Mouse (Mus musculus): ENCODE results near the gene Mylk. TPM values are rescaled to one million over a fixed set of nuclear protein-coding genes. Genes with fewer than 3 reads are reported as not detected.

Gene Mylk
- total RNA-seq, 2 experiments from 2014 or later = 13.4 to 14.5 TPM

- DNase-seq = no peak
Measured at GRCm38 (mm10) chr16:35033809-35034577, 289.0 kb downstream of the Mylk start.

DNA sequence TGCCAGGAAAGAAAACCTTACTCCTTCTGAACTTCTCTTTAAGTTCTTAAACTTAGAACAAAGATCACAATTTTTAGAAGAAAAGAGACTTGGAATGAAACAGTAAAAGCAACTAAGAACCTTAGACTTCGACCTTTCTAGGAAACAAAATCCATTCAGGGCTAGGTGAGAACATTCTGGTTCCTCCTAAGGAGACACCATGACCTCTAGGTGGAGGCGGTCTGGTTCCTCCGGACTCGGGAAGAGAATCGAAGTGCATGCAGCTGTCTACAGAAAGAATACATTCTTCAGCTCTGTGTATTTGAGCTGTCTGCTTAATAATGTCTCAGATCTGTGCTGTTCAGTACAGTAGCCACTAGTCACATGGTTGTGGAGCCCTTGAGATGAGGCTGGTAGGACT is 290.0 kb downstream of the Mylk start:
- no peak for DNase-seq

GRCm38 (mm10) chr16:35036754-35037153 is 291.7 kb downstream of the Mylk start:
- DNase-seq = no peak

DNA sequence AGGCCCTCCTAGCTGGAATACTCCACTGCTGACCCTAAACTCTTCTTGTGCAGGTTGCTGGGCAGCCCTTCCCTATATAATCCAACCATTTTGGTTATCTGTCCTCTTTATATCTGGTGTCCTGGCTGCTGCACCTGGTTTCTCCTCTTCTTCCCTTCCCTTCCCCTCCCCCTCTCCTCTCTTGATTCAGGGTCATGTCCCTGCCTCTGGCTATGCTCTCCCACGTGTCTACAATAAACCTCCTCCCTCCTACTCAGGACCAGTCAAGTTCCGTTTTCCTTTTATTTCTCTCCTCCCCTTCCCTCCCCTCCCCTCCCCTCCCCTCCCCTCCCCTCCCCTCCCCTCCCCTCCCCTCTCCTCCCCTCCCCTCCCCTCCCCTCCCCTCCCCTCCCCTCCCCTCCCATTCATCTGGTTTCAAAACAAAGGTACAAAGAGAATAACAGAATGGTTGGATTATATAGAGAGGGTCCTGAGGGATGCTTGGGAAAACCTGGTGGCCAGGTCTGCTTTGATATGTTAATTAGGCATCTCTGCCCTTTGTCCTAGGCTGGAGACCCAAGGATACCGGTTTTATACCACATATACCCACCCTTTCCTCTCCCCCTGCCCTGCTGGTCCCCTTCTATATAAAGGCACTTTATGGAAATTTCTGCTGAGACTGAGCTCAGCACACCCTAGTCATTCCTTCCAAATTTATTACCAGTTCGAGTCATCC is 293.5 kb downstream of the Mylk start:
- DNase-seq = no peak

- no peak for DNase-seq
Measured at GRCm38 (mm10) chr16:35040154-35040553, 295.1 kb downstream of the Mylk start.

DNA sequence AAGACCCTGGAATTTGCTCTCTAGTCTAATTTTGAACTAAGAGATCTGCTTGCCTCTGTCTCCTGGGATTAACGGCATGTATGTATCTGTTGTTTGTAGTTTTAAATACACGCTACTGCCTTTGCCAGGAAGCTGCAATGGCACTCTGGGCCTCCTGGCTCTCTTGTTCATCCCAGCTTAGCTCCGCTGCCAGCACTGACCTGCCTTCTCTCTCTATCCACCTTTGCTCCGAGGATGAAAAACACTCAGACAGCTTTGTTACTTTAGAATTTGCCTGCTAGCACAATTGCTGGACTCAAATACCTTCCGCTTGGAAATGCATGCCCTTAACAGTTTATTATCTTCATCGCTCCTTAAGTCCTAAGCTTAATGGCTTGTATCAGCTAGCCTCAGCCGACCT is 296.0 kb downstream of the Mylk start:
- no peak for DNase-seq

- no peak for DNase-seq
Measured at GRCm38 (mm10) chr16:35046081-35046775, 301.2 kb downstream of the Mylk start.

DNA sequence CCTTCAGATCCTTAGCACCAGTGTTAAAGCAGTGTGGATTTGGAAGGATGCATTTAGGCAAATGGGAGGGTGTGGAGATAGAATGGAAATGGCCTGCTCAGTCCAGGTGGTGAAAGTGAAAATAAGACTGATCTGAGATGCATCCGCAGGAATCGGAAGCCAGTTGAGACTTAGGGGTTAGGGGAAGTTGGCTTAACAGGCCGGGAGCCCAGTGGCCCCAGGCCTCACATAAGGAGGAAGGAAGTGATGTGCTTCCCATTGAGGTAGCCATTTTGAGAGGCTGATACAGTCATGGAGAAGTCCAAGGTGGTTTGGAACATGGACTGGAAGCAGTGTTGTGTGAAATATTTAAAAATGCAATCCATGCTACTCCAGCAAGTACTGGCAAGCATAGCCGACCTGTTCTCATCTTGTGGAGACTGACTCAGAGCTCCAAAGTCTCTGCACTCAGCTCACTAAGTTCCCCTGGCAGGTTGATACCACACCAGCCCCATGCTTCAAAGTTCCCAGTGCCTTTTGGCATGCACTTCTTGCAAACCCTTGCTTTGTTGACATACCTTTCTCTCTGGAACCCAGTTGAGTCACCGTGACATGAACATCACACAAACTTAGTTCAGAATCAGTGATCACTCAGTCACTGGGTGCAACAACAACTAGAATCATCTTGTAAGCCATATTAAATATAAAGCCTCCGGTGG is 302.4 kb downstream of the Mylk start:
- DNase-seq = no peak

DNA sequence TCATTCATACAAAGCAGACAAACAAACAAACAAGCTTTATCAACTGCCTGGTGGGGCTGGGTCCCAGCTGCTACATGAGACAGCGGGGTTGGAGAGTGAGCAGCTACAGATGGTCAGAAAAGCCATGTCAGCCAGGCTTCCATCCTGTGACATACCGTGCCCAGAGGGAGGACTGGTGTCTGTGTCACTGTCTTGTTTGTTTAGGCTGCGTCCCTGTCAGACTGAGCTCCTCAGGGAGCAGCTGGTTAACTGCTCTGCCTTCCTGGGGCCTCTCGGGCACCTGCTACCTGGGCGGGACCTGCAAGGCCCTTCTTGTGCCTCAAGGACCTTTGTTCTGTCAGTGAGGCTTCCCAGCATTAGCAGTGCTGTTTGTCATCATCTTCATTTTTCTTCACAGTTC is 306.1 kb downstream of the Mylk start:
- DNase-seq = no peak

Other genes with a start within 250 kb of the Mylk start
- 100 to 1,000 TPM; 472 to 547 TPM for gene Kalrn, start 171.7 kb upstream of the Mylk start, total RNA-seq (2021)
- gene Ropn1, start 95.3 kb upstream of the Mylk start, total RNA-seq (2021) = not detected
- gene Ccdc14, start 54.6 kb upstream of the Mylk start, total RNA-seq (2021) = 1 to 10 TPM; 1.8 to 2.6 TPM

Measured in layer of hippocampus, postnatal 36 days (tissue).